Mouse (Mus musculus) gastrocnemius, adult 18-20 months (tissue): ENCODE data around the gene Pappa2. TPM values are rescaled to one million over a fixed set of nuclear protein-coding genes. Genes with fewer than 3 reads are reported as not detected.

Source experiments
- DNase-seq: peaks from one replicate; pipeline ENCODE4 v3.0.0; 2021; ENCODE audit warnings: low spot score
- total RNA-seq, 2 experiments: library from RNA; stranded (reverse); gene quantifications; 2 replicates each; pipeline ENCODE4 v1.2.3; 2021

Pappa2 gene
- total RNA-seq, 2 experiments from 2014 or later, result 0.24 to 0.34 TPM

GRCm38 (mm10) chr1:158765842-158766241 lies 214.4 kb downstream of the Pappa2 start:
- DNase-seq, result no peak

- no peak for DNase-seq
Measured at GRCm38 (mm10) chr1:158764727-158765126, 215.6 kb downstream of the Pappa2 start.

- no peak for DNase-seq
Measured at GRCm38 (mm10) chr1:158764211-158764610, 216.1 kb downstream of the Pappa2 start.

- DNase-seq, result no peak
Measured at GRCm38 (mm10) chr1:158748356-158749096, 231.8 kb downstream of the Pappa2 start.

GRCm38 (mm10) chr1:158741449-158741848 lies 238.8 kb downstream of the Pappa2 start:
- DNase-seq, result no peak

GRCm38 (mm10) chr1:158740949-158741348 lies 239.3 kb downstream of the Pappa2 start:
- no peak for DNase-seq

GRCm38 (mm10) chr1:158740161-158740766 lies 240.0 kb downstream of the Pappa2 start:
- no peak for DNase-seq

GRCm38 (mm10) chr1:158739132-158739919 lies 241.0 kb downstream of the Pappa2 start:
- DNase-seq, result peak; percentile 51

- DNase-seq, result no peak
Measured at GRCm38 (mm10) chr1:158732868-158733496, 247.3 kb downstream of the Pappa2 start.

- DNase-seq, result peak; percentile 37
Measured at GRCm38 (mm10) chr1:158713301-158714095, 266.8 kb downstream of the Pappa2 start.

- DNase-seq, result no peak
Measured at GRCm38 (mm10) chr1:158701336-158701735, 279.0 kb downstream of the Pappa2 start.

GRCm38 (mm10) chr1:158700147-158700546 lies 280.1 kb downstream of the Pappa2 start:
- no peak for DNase-seq

GRCm38 (mm10) chr1:158699276-158699675 lies 281.0 kb downstream of the Pappa2 start:
- DNase-seq, result no peak

- DNase-seq, result no peak
Measured at GRCm38 (mm10) chr1:158697859-158698569, 282.3 kb downstream of the Pappa2 start.

- no peak for DNase-seq
Measured at GRCm38 (mm10) chr1:158697423-158697822, 282.9 kb downstream of the Pappa2 start.

GRCm38 (mm10) chr1:158687726-158688125 lies 292.6 kb downstream of the Pappa2 start:
- DNase-seq, result no peak

- DNase-seq, result peak; percentile 25
Measured at GRCm38 (mm10) chr1:158669971-158670592, 310.2 kb downstream of the Pappa2 start.

GRCm38 (mm10) chr1:158666001-158666400 lies 314.3 kb downstream of the Pappa2 start:
- DNase-seq, result no peak
